Mouse (Mus musculus): ENCODE measurements around the gene Atp9a.

DNA sequence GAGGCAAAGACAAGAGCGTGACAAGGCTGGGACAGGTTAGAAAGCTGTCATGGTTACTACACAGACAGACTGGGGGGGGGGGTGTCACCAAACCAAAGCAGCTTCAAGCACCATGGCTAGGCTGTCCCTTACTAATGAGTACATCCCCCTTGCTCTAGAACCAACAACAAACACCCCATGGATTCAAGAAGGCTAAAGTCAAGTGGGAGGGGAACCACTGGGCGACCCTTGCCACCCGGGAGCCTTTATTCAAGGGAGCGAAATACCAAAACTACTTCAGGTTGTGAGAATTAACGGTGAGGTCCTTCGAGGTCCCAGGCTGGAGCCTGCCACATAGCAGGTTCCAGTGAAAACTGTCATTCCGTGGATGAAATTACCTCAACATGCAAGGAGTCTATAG is 21.6 kb upstream of the Atp9a start:
- no peak for TF ChIP-seq CHD2 (IDR thresholded peaks at IDR 0.05; ENCODE audit: low read depth, low read length)
- no peak for TF ChIP-seq ZNF384 (IDR thresholded peaks at IDR 0.05; ENCODE audit: low read depth, low read length)
- TF ChIP-seq MAFK (IDR thresholded peaks at IDR 0.05; ENCODE audit: insufficient read depth, low read depth, low read length) = no peak
